Mouse (Mus musculus) G1E (cell line): ENCODE data around the gene Cdkal1.

Source experiments
- CTCF ChIP-seq: IDR thresholded peaks from 2 replicates; pipeline ENCODE4 v1.5.1; 2012; ENCODE audit warnings: low read depth, low read length, inconsistent platforms, mixed read lengths
- GATA2 ChIP-seq: IDR thresholded peaks from 2 replicates; pipeline ENCODE4 v1.6.1; 2012; ENCODE audit warnings: low read depth, low read length, inconsistent platforms, borderline replicate concordance
- POLR2AphosphoS5 ChIP-seq: IDR thresholded peaks from 2 replicates; pipeline ENCODE4 v1.6.1; 2012; ENCODE audit warnings: low read depth, low read length, inconsistent platforms; ENCODE audit not compliant: insufficient replicate concordance

- no peak for TF ChIP-seq CTCF
- no peak for TF ChIP-seq POLR2AphosphoS5
- TF ChIP-seq GATA2 = no peak
Observed at GRCm38 (mm10) chr13:29462271-29462670, 393.2 kb downstream of the Cdkal1 start.
